Mouse (Mus musculus) kidney, postnatal 10 days (tissue): Measurements from ENCODE around the gene Zfp287.

Experiments
- DNase-seq: peaks from one replicate; pipeline ENCODE4 v3.0.0; 2021; ENCODE audit warnings: mixed read lengths

Zfp287 gene

DNA sequence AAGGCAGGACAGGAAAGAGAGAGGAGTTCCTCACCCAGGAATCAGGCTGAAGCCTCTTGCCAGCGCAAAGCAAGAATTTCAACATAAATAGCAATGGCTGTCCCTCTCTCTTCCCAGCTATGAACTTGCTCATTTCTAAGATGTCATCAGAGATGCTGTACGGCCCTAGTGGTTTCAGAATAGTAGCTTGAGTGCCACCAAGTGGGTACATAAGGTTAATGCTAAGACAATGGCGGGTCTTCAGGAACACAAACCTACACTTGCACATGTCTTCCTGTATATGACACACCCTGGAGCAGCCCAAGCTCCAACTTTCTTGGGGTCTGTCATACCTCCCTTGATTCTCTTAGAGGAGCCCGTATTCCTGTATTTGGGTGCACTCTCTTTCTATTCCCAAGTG lies 32.0 kb downstream of the Zfp287 start:
- DNase-seq: no peak

DNA sequence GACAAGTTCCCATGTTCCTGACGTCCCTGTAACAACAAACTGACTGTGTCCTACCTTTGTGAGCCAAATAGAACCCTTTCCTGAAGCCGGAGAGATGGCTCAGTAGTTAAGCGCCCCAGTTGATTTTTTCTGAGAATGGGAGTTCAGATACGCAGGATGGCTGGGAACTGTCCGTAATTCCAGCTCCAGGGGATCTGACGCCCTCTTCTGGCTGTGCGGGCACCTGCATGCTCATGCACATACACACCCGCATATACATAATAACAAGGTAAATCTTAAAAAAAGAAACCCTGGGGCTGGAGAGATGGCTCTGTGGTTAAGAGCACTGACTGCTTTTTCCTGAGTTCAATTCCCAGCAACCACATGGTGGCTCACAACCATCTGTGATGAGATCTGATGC lies 36.6 kb downstream of the Zfp287 start:
- DNase-seq: no peak

DNA sequence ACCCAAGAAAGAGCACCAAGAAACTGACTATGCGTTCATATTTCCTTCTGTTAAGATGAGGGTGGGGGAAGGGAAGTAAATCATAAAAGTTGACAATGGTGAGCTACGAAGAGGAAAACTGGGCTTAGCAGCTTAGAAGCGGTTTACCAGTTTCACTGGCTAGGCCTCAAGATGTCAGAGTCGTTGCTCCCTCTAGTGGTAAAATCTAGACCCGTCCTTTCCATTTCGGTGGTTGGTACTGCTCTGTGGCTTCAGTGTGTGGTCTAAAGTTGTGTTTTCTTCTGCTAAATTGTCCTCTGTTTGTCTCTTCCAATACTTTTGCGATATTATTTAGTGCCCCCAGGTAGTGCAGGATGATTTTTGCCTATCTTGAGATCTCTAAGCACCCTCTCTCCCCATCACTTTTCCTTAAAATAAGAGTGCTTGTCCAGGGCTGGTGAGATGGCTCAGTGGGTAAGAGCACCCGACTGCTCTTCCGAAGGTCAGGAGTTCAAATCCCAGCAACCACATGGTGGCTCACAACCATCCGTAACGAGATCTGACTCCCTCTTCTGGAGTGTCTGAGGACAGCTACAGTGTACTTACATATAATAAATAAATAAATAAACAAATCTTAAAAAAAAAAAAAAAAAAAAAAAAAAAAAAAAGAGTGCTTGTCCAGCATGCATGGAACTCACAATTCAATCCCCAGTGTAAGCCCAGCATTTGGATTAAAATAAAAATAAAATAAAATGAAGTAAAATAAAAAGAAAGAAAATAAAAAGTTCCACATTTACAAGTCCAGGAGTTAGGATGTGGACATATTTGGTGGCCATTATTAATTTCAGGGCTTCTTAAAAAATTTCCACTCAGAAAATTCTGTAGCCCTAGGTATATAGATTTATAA lies 38.2 kb downstream of the Zfp287 start:
- DNase-seq: peak; percentile 63

DNA sequence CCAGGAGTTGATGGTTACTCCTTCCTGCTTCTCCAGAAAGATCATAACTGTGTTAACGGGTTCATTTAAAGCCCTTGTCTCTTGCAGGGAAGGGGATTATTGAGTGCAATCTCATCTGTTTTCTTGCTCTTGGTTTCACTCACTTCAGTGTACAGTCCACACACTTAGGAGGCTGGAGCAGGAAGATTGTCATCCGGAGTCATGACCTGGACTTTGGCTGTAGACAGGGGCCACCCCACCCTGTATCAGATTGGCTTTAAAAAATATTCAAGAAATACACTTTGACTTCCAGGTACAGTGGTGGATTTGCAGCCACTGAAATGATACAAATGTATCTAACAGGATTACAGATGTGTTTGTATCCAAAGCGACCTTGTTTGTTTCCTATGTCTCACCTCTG lies 40.1 kb downstream of the Zfp287 start:
- no peak for DNase-seq

DNA sequence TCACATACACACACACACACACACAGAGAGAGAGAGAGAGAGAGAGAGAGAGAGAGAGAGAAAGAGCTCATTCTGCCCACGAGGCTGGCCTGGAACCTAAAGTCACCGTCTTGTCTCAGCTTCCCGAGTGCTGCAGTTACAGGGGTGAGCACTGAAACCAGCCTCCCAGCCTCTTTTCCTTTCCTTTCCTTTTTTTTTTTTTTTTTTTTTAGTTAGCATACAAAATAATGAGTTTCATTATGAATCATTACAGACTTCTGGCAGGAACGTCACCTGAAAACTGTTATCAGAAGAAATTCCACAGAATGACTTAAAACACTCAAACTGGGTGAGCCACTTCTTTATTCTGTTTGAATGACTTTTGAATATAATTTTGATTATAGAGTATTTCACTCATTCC lies 51.8 kb downstream of the Zfp287 start:
- no peak for DNase-seq

DNA sequence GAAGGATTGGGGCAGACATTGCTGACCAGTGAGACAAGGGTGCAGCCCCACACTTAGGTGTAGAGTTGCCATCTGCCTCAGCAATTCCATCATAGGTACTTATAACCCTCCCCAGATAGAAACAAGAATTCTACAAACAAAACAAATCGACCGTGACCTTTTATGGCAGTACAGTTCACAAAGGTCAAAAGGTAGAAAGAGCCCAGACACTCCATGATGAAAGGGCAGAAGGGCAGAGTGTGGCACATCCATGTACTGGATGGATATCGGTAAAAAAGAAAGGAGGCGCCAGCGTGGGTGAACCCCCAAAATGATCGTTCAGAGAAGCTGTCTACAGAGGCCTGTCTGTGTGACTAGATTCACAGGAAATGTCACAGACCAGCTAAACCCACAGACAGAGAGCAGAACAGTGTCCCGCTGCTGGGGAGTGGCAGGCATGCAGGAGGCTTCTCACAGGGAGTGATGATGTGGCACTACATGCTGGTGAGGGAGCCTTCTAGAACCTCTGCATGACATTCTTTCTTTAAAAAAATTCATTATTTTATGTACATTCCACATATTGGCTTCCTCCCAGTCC lies 52.8 kb downstream of the Zfp287 start:
- DNase-seq: no peak

DNA sequence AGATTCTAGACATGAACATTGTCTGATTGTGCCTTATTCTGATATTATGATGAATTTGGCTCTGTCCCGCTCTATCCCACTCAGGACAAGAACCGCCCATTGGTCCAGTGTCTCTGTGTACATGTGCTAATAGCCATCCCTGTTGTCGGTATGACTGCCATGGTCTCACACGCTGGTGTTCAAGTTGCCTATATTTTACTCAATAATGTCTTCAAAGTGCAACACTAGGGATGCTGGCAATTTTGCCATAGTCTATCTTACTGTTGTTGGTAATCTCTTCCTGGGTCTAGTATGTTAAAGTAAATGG lies 55.5 kb downstream of the Zfp287 start:
- no peak for DNase-seq

DNA sequence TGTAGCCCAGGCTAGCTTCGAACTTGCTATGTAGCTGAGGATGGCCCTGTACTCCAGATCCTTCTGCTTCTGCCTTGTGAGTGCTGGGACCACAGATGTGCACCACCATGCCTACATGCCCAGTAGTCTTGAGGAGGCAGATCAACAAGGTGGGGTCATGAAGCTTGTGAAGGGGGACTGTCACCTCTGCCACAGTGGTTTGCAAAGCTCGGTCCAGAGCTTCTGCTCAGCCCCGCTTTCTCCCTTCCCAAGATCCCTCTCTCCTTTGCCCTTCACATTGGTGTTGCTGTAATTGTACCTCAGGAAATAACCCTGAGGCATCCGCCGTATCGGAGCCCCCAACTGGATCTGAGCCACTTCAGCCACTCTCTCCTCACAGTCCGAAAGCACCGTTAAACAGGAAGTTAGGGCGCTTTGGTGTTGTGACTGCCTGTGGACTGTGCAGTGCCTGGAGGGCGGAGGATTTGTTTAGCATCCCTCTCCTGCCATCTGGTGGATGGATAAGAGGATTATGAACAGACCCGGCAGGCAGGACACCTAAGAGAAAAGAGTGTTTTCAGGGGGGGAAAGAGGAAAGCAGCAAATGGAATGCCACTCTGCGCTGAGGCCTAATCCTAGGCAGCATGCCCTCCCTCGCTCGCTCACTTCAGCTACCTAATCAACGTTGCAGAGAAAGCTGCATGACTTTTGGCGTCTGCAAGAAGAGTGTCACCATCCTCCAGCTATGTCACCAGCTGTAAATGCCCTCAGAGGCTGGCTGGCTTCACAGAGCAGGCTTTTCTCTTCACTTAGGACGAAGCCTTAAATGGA lies 56.0 kb downstream of the Zfp287 start:
- peak; percentile 79 for DNase-seq

DNA sequence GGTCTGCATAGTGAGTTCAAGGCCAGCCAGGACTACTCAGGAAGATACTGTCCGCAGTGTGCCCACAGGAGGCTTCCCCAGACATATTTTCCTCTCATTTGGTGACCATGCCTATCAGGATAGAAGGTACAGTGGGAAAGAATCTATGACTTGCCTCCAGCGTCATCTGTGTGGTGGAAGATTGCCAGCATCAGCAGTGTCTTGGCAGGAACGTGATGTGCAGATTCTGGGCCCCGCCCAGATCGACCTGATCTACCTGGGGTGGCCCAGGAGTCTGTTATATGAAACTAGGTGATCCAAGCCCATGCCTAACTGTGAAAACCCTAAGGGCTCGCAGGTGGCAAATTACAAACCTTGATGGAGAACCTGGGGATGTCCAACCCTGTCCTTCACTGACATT lies 61.7 kb downstream of the Zfp287 start:
- no peak for DNase-seq

DNA sequence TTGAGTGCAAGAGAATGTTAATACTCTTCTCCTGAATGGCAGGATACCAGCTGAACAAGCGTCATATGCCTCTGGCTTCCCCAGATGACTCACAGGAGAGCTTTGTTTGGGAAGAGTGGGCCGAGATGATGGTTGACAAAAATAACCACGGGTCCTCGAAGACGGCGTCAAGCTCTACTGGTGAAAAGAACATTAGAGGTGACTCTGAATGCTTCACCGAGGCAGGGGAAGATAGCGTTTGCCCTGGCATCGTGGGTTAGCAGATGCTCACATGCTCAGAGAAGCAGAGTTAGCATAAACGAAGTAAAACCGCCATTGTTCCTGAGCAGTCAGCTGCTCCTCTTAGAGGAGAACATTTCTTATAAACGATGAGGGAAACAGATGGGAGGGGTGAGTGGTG lies 62.2 kb downstream of the Zfp287 start:
- no peak for DNase-seq

DNA sequence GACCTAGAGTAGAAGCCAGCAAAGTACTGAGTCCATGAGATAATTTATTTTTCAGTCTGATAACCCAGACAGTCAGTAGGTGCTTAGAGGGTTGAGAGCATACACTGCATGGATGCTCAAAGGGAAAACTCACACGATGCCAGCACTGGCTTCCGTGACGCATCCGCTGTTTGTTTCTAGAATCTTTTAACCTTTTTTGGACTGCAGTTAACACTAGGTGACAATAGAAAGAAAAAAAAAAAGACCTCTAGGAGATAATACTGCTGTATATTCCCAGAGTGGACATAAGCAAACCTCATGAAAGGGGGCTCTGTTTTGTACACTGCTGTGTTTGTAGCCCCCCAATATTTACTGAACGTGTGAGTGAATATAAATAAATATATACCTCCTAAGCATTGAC lies 62.7 kb downstream of the Zfp287 start:
- no peak for DNase-seq

DNA sequence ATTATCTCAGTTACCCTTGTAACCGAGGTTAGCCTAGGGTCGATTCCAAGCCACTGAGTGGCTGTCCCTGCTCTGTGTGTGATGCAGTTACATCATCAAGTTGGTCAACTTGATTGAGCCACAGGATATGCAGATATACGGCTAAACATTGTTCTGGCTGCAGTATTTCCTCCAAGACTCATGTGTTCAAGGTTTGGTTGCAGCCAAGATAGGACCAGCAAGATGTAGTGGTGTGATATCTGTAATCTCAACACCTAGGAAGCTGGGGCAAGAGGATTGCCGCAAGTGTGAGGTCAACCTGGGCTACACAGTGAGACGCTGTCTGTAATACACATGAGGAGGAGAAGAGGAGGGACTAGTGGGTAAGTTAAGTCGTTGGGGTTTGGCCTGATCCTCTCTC lies 67.5 kb downstream of the Zfp287 start:
- DNase-seq: no peak

DNA sequence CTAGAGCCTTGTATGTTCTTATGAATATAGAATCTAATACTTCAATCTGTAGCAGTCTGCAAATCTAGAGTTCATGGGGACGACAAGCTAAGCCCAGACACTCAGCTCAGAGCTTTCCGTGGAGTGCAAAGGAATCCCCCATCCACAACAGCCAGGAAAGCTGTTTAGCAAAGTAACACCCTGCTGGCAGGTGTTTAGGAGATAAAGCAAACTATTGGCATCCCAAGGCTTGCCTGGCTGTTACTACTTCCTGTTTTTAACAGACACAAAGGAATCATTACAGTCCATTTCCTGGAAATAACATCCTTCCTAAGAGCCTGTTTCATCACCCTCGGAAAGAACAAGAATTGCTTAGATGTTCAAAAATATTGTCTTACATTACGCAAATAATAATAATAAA lies 70.8 kb downstream of the Zfp287 start:
- DNase-seq: no peak

DNA sequence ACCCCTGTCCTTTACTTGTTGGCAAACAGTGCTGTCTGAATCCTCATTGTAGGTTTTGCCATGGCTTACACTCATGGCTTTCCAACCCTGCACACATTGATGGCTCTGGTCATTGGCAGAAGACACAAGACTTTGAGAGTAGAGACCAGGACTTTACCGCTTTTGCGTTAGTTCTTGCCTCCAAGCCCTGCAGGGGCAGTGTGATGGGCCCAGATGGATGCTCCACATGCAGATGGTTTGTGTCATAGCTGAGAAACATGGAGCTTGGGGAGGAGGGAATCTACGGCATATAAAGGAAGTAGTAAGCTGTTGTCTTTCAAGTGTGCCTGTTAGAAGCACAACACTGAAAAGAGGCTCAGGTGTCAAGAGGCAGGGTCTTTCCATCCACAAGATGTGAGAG lies 79.6 kb downstream of the Zfp287 start:
- DNase-seq: no peak

DNA sequence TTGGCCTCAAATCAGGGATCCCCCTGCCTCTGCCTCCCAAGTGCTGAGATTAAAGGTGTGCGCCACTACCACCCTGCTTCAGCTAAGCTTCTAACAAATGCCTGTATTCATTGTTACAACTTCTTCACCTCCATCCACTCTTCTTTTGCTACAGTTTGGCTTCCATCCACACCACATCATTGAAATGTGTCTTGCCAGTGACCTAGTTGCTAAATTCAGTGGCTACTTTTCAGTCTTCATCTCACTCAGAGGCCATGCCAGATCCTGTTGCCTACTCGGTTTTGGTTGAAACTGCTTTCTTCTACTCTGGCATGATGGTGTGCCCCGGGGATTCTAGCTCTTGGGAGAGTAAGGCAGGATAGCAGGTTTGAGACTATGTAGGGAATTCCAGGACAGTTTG lies 80.1 kb downstream of the Zfp287 start:
- DNase-seq: no peak
